Mouse (Mus musculus) liver, embryonic 16.5 days (tissue): Measurements from ENCODE around the gene Lamb1. TPM values are rescaled to one million over a fixed set of nuclear protein-coding genes. Genes with fewer than 3 reads are reported as not detected.

Source experiments
- ATAC-seq: fragments of 200-750 bp; cut with Nextera tagmentation; 2 replicates; pipeline ENCODE4 v1.8.0; 2017; ENCODE audit warnings: low read depth, mild to moderate bottlenecking, moderate number of reproducible peaks, moderate library complexity
- H3K27ac ChIP-seq: fragments of 300-500 bp; sonication (generic); 2 replicates; pipeline ENCODE4 v1.5.1; 2014; ENCODE audit warnings: mild to moderate bottlenecking, low read length
- H3K27me3 ChIP-seq: fragments of 300-500 bp; sonication (generic); 2 replicates; pipeline ENCODE4 v1.6.1; 2014; ENCODE audit warnings: low read depth, low read length, mixed read lengths; ENCODE audit not compliant: control insufficient read depth, insufficient read depth
- H3K36me3 ChIP-seq: fragments of 300-500 bp; sonication (generic); 2 replicates; pipeline ENCODE4 v1.6.1; 2014; ENCODE audit warnings: mild to moderate bottlenecking; ENCODE audit not compliant: control insufficient read depth, insufficient read depth
- H3K4me1 ChIP-seq: fragments of 300-500 bp; sonication (generic); 2 replicates; pipeline ENCODE4 v1.6.1; 2014; ENCODE audit warnings: low read depth, low read length, mixed read lengths; ENCODE audit not compliant: control insufficient read depth
- H3K4me2 ChIP-seq: fragments of 300-500 bp; sonication (generic); 2 replicates; pipeline ENCODE4 v1.6.1; 2014; ENCODE audit warnings: low read depth, low read length, mixed read lengths
- H3K4me3 ChIP-seq: fragments of 300-500 bp; sonication (generic); 2 replicates; pipeline ENCODE4 v1.5.1; 2014; ENCODE audit warnings: low read depth, mild to moderate bottlenecking, low read length
- H3K9ac ChIP-seq: fragments of 300-500 bp; sonication (generic); 2 replicates; pipeline ENCODE4 v1.6.1; 2014; ENCODE audit warnings: low read depth, low read length
- H3K9me3 ChIP-seq: fragments of 300-500 bp; sonication (generic); replicated peaks from 2 replicates; pipeline ENCODE4 v1.6.1; 2016; ENCODE audit warnings: low read length; ENCODE audit not compliant: control insufficient read depth
- WGBS: fragments of 180-500 bp; shearing (Covaris S2); extraction: QIAGEN DNeasy Blood & Tissue Kit; methylation state at CpG from one replicate; pipeline ENCODE4 v1.1.7; 2014; ENCODE audit not compliant: insufficient replicate concordance; 5-methylcytosine and 5-hydroxymethylcytosine counted together
- polyA plus RNA-seq: library from polyadenylated mRNA; unstranded; fragments of >200 nt; fragmentation: Nextera tagmentation; extraction: Ambion mirVana; gene quantifications from 2 replicates; pipeline ENCODE4 v1.2.1, GENCODE M21; 2015

The Lamb1 gene
- polyA plus RNA-seq, 1 experiment from 2014 or later: 6.0 TPM

DNA sequence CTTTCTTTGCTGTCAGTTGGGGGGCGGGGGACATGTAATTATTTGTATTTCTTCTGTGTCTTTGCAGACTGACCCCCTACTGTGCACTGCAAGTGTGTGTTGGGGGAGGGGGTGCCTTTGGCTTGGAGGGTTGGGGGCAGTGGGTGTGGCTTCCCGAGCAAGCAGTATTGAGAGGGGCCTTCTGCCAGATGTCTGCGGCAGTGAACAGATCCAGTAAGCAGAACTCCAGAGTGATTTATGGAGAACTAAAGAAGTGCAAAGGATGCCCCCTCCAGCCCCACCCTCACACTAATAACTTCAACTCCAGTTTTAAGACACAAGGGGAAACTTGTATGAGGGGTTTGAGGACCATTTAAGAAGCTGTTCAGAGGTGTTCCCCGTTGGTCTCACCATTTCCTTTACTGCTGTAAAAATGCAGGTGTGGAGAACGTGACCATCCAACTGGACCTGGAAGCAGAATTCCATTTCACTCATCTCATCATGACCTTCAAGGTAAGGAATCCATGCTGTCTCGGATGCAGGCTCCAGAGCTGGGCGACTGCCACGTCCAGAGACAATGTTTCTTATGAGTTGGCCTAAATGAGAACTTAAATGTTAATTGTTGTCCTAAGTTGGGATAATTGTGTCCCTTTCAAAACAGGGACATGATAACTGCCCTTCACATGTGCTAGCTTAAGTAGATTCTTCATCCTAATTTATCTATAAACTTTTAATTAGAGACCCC is 7.1 kb downstream of the Lamb1 start:
- H3K4me2 ChIP-seq: no peak overlapping the region
- no peak overlapping the region for H3K27ac ChIP-seq
- peaks cover 2% of the 10 kb centered on the region; the same call in 1 of the 2 replicates for H3K27me3 ChIP-seq
- H3K4me1 ChIP-seq: no peaks in the 10 kb centered on the region
- no peaks in the 10 kb centered on the region for H3K36me3 ChIP-seq
- no peak overlapping the region for H3K9ac ChIP-seq
- H3K4me3 ChIP-seq: no peak overlapping the region
- H3K9me3 ChIP-seq: no peaks in the 10 kb centered on the region; the same call in 1 of the 2 replicates
- whole genome bisulfite sequencing: 52% methylated on average over 8 of the region's 8 CpGs
- no peak for ATAC-seq

DNA sequence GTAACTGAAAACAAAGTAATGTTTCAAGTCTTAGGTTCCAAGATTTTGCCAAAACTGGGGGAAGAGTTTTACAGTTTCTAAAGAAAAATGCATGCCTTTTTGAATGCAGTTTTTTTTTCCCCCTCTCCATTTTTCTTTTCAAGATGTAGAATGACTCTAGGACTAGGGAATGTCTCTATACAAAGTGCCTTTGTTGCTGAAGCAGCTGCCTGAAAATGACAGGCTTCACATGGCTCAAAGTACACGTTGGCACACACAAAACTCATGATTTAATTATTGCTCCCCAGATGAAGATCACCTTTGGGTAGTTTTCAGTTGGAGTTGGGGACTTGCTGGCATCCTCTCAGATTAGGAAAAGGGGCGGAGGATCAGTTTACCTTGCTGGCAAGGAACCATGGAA is 7.8 kb downstream of the Lamb1 start:
- no peak for ATAC-seq
- H3K4me1 ChIP-seq: no peaks in the 10 kb centered on the region
- H3K27me3 ChIP-seq: no peaks in the 10 kb centered on the region
- H3K9me3 ChIP-seq: no peaks in the 10 kb centered on the region; the same call in 1 of the 2 replicates
- WGBS: 57% methylated on average over 2 of the region's 2 CpGs
- H3K4me3 ChIP-seq: no peak overlapping the region
- no peak overlapping the region for H3K27ac ChIP-seq
- no peak overlapping the region for H3K9ac ChIP-seq
- no peaks in the 10 kb centered on the region for H3K36me3 ChIP-seq
- H3K4me2 ChIP-seq: no peak overlapping the region

DNA sequence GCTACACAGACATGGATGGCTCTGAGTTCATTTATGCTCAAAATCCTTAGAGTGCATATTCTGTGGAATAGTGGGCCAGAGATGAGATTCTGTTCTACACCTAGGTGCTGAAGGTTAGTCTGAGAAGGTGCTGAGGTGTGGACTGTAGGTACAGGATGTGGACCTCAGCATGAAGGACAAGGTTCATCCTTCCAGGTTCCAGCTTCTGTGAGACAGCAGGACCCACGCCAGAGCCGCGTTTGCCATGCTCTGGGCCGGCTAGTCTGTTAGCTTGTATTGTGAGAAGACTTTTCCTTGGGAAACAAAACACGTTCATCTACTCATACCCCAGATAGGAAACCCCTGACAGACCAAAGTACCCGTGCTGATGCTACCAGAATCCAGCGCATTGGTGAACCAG is 8.6 kb downstream of the Lamb1 start:
- H3K27me3 ChIP-seq: no peaks in the 10 kb centered on the region
- no peaks in the 10 kb centered on the region for H3K4me1 ChIP-seq
- H3K4me2 ChIP-seq: no peak overlapping the region
- H3K9ac ChIP-seq: no peak overlapping the region
- ATAC-seq: no peak
- H3K9me3 ChIP-seq: no peaks in the 10 kb centered on the region; the same call in 1 of the 2 replicates
- H3K36me3 ChIP-seq: no peaks in the 10 kb centered on the region
- 68% methylated on average over 7 of the region's 7 CpGs for WGBS
- H3K4me3 ChIP-seq: no peak overlapping the region
- no peak overlapping the region for H3K27ac ChIP-seq

DNA sequence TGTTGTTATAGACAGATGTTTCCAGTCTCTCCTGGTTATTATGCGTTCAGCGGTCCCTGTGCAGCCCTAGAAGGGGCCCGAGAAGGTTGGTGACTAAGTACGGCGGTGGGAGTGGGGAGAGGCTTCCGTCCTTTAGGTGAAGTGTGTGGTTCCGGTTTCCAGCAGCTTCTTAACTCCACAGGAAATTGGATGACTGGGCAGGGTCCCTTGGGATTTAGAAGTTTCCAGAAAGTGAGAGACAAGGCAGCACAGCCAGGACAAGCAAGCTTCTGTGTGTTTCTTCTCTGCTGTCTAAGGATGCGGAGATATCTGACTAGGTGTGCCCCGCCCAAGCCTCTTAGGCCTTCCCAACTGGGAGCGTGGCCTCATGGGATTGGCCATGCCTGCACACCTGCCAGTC is 10.4 kb downstream of the Lamb1 start:
- Histone ChIP-seq H3K9me3 (no peaks in the 10 kb centered on the region), H3K4me2 (no peak overlapping the region), H3K4me3 (no peak overlapping the region), H3K36me3 (no peaks in the 10 kb centered on the region), H3K9ac (no peak overlapping the region), H3K4me1 (no peaks in the 10 kb centered on the region), H3K27me3 (no peaks in the 10 kb centered on the region), H3K27ac (no peak overlapping the region)
- no peak for ATAC-seq
- WGBS: 71% methylated on average over 10 of the region's 10 CpGs

DNA sequence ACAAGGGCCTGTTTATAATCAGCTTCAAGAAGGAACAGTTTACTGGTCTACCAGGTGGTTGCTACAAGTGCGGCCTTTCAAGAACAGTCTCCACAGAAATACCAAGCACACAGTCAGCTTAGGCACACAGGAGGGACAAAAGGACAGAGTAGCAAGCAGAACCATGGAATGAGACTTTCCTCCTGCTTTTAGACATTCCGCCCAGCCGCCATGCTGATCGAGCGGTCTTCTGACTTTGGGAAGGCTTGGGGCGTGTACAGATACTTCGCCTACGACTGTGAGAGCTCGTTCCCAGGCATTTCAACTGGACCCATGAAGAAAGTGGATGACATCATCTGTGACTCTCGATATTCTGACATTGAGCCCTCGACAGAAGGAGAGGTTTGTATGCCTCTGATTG is 13.2 kb downstream of the Lamb1 start:
- H3K9ac ChIP-seq: no peak overlapping the region
- H3K27me3 ChIP-seq: no peaks in the 10 kb centered on the region
- no peak overlapping the region for H3K4me3 ChIP-seq
- ATAC-seq: no peak
- 72% methylated on average over 11 of the region's 11 CpGs for WGBS
- no peaks in the 10 kb centered on the region for H3K4me1 ChIP-seq
- H3K36me3 ChIP-seq: no peaks in the 10 kb centered on the region
- no peak overlapping the region for H3K4me2 ChIP-seq
- no peaks in the 10 kb centered on the region for H3K9me3 ChIP-seq
- H3K27ac ChIP-seq: no peak overlapping the region

DNA sequence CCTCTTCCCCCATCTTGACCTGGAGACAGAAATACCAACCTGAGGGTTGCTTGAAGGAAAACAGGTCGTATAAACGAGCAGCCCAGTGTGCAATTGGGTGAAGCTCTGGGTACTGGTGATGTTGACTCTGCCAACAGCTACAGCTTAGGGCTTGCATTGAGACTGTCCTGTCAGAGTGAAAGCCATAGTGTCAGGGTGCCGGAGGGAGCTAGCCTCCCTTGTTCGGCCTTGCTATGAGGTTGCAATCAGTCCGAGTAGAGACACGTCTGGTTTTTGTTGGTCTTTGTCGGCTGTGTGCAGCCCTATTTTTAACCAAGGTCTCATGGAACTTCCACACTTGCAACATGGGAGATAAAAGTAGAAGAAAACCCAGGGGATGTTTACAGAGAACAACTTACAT is 15.3 kb downstream of the Lamb1 start:
- no peaks in the 10 kb centered on the region for H3K9me3 ChIP-seq
- H3K27ac ChIP-seq: no peak overlapping the region
- H3K4me3 ChIP-seq: no peak overlapping the region
- no peaks in the 10 kb centered on the region for H3K36me3 ChIP-seq
- WGBS: 60% methylated on average over 7 of the region's 7 CpGs
- H3K4me2 ChIP-seq: no peak overlapping the region
- no peaks in the 10 kb centered on the region for H3K27me3 ChIP-seq
- H3K4me1 ChIP-seq: no peaks in the 10 kb centered on the region
- no peak overlapping the region for H3K9ac ChIP-seq
- no peak for ATAC-seq

DNA sequence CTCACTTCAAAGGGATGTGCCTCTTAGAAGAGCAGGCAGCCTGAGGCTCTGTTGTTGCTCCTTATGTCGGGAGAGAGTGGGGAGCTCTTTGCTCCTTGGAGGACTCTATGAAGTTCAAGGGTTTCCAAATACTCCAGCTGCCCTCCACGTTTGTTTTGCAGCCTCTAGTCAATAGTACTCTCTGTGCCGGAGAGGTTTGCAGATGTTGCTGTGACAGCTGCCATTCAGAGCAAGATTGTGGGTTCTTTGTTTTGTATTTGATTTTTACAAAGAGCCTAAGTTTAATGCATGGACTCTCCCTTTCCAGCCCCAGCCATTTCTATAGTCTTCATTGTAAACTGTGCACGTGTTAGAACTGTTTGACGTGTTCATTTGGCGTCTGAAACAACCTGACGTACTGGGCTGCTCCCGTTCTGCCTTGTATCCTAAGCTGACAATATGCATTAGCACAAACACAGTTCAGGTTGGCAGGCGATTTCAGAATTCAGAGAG is 16.1 kb downstream of the Lamb1 start:
- no peak for ATAC-seq
- Histone ChIP-seq H3K4me2 (no peak overlapping the region), H3K9me3 (no peaks in the 10 kb centered on the region), H3K36me3 (no peaks in the 10 kb centered on the region), H3K27ac (no peak overlapping the region), H3K27me3 (no peaks in the 10 kb centered on the region), H3K4me3 (no peak overlapping the region), H3K9ac (no peak overlapping the region), H3K4me1 (no peaks in the 10 kb centered on the region)
- 51% methylated on average over 9 of the region's 9 CpGs for WGBS

DNA sequence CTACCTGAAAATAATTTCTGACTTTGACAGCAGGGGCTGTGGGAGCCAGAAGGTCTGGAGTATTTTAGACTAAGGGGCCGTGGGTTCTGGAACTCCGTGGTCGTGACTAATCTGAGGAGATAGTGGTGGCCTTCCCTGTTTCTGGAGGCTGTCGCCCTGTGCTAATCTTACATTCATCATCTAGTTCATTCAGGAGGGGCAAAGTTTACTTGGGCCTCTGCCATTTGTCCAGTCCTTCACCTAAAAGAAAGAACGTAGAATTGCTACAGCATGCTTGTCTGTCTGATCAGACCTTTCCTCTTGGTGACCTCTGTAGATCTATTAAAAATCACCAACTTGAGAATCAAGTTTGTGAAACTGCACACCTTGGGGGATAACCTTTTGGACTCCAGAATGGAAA is 17.2 kb downstream of the Lamb1 start:
- ATAC-seq: no peak
- WGBS: 57% methylated on average over 5 of the region's 5 CpGs
- H3K27me3 ChIP-seq: no peaks in the 10 kb centered on the region
- H3K9me3 ChIP-seq: no peaks in the 10 kb centered on the region
- H3K27ac ChIP-seq: no peak overlapping the region
- no peak overlapping the region for H3K4me3 ChIP-seq
- no peak overlapping the region for H3K4me2 ChIP-seq
- H3K4me1 ChIP-seq: no peaks in the 10 kb centered on the region
- no peaks in the 10 kb centered on the region for H3K36me3 ChIP-seq
- H3K9ac ChIP-seq: no peak overlapping the region

DNA sequence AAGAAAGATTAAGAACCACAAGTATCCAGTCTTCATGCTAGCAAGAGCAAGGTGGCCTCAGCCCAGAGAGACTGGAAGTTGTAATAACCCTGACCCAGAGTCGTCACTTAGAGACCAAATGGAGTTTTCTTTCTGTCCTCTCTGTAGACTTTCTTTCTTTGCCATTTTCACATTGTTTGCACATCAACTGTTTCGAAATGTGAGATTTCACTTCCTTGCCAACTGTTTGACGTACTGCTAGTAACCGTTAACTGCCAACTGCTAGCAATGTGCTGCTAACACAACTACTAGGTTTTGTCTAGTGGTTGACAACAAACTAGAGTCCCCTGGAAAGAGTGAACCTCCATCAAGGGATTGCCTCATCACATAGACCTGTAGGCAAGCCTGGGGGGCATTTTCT is 18.1 kb downstream of the Lamb1 start:
- 0 out of 2 replicates have a peak, but pooled peaks have one; percentile 11 for ATAC-seq
- Histone ChIP-seq H3K4me3 (no peak overlapping the region), H3K9ac (no peak overlapping the region), H3K4me2 (no peak overlapping the region), H3K36me3 (no peaks in the 10 kb centered on the region), H3K27me3 (no peaks in the 10 kb centered on the region), H3K9me3 (no peaks in the 10 kb centered on the region), H3K4me1 (no peaks in the 10 kb centered on the region), H3K27ac (no peak overlapping the region)
- 51% methylated on average over 4 of the region's 4 CpGs for WGBS
